Mouse (Mus musculus): ENCODE measurements around the gene Slc34a2. TPM values are rescaled to one million over a fixed set of nuclear protein-coding genes. Genes with fewer than 3 reads are reported as not detected.

The Slc34a2 gene
- 0.06 TPM in 1 of 2 replicates, not detected in the other for polyA plus RNA-seq (2015; fragmentation: Nextera tagmentation; extraction: Ambion mirVana)

DNA sequence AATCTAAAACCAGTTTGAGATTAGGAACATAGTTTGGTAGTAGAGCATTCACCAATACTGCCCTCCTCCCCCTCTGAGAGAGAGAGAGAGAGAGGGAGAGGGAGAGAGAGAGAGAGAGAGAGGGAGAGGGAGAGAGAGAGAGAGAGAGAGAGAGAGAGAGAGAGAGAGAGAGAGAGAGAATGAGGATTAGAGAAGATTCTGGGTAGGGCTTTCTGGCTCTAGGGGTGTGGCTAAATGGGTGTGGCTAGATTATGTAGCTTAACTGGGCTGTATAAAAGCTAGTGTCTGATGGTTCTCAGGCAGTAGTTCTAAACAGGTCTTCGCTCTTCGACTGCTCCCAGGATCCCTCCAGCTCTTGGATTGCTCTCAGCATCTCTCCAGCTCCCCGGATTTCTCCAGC, at the start of gene Slc34a2:
Slc34a2 (plus strand) TSS at position 301 of the 400 bp plus-strand sequence.

Other genes with a start within 250 kb of the Slc34a2 start
- 55.7 and 59.2 TPM in 2 replicates for gene Anapc4, start 204.1 kb upstream of the Slc34a2 start, polyA plus RNA-seq (2015; fragmentation: Nextera tagmentation; extraction: Ambion mirVana)
- gene Sel1l3, start 175.8 kb downstream of the Slc34a2 start, polyA plus RNA-seq (2015; fragmentation: Nextera tagmentation; extraction: Ambion mirVana), result 0.48 and 0.57 TPM in 2 replicates
- gene Smim20, start 229.0 kb downstream of the Slc34a2 start, polyA plus RNA-seq (2015; fragmentation: Nextera tagmentation; extraction: Ambion mirVana), result 63.5 and 82.8 TPM in 2 replicates